Mouse (Mus musculus) adrenal gland, adult 18-20 months (tissue): ENCODE data around the gene Pitpnb. TPM values are rescaled to one million over a fixed set of nuclear protein-coding genes. Genes with fewer than 3 reads are reported as not detected.
A peak's percentile ranks its signal among the peaks of the same experiment; 100 is the strongest.

ENCODE experiments used
- DNase-seq, 2 experiments: peaks; one replicate each; pipeline ENCODE4 v3.0.0; 2021 to 2022; ENCODE audit warnings: low spot score in 2 of 2
- total RNA-seq, 2 experiments: library from RNA; stranded (reverse); gene quantifications; 1 replicate in 1 of 2; 2 replicates in 1 of 2; pipeline ENCODE4 v1.2.3; 2021

Pitpnb gene
- total RNA-seq, 2 experiments from 2014 or later: 85.0 to 87.1 TPM

GRCm38 (mm10) chr5:111341609-111342008 is 11.0 kb downstream of the Pitpnb start:
- peak in 1 of 2 experiments; percentile 7 for DNase-seq

GRCm38 (mm10) chr5:111344721-111345400 is 14.3 kb downstream of the Pitpnb start:
- peak in 1 of 2 experiments; percentile 11 for DNase-seq

GRCm38 (mm10) chr5:111356811-111357617 is 26.5 kb downstream of the Pitpnb start:
- no peak for DNase-seq

- peak in 1 of 2 experiments; percentile 8 for DNase-seq
These were observed 30.0 kb downstream of the Pitpnb start for GRCm38 (mm10) chr5:111360546-111360945.

GRCm38 (mm10) chr5:111361058-111361457 is 30.5 kb downstream of the Pitpnb start:
- peak in 1 of 2 experiments; percentile 8 for DNase-seq

- peak in 1 of 2 experiments; percentile 1 for DNase-seq
These were observed 31.3 kb downstream of the Pitpnb start for GRCm38 (mm10) chr5:111361846-111362245.

- DNase-seq: peak in 1 of 2 experiments; percentile 10
These were observed 33.0 kb downstream of the Pitpnb start for GRCm38 (mm10) chr5:111363446-111364062.

GRCm38 (mm10) chr5:111364533-111364932 is 34.0 kb downstream of the Pitpnb start:
- DNase-seq: peak in 1 of 2 experiments; percentile 20

GRCm38 (mm10) chr5:111366140-111366539 is 35.6 kb downstream of the Pitpnb start:
- peak in 1 of 2 experiments; percentile 10 for DNase-seq

GRCm38 (mm10) chr5:111367937-111368517 is 37.5 kb downstream of the Pitpnb start:
- DNase-seq: peak in 1 of 2 experiments; percentile 4

- peak in 1 of 2 experiments; percentile 1 for DNase-seq
These were observed 38.0 kb downstream of the Pitpnb start for GRCm38 (mm10) chr5:111368576-111368975.

GRCm38 (mm10) chr5:111375616-111376015 is 45.1 kb downstream of the Pitpnb start:
- peak in 1 of 2 experiments; percentile 12 for DNase-seq

GRCm38 (mm10) chr5:111376276-111377020 is 45.9 kb downstream of the Pitpnb start:
- peak in 1 of 2 experiments; percentile 1 for DNase-seq

- DNase-seq: no peak
These were observed 47.8 kb downstream of the Pitpnb start for GRCm38 (mm10) chr5:111378126-111378993.

GRCm38 (mm10) chr5:111383335-111383734 is 52.8 kb downstream of the Pitpnb start:
- no peak for DNase-seq

GRCm38 (mm10) chr5:111390911-111391310 is 60.3 kb downstream of the Pitpnb start:
- DNase-seq: no peak

- DNase-seq: no peak
These were observed 60.9 kb downstream of the Pitpnb start for GRCm38 (mm10) chr5:111391485-111391884.

- DNase-seq: peak; percentile 23 to 34
These were observed 63.0 kb downstream of the Pitpnb start for GRCm38 (mm10) chr5:111393346-111394197.
